Mouse (Mus musculus) megakaryocyte, embryonic 14.5 days (primary cell): ENCODE measurements at regions not wholly inside any gene's neighbourhood (a gene's known extent, or its start where the extent isn't known, plus 50 kb on each side); places are given as distances from the start of the nearest gene placed in this dataset.

Experiments used
- FLI1 ChIP-seq: IDR thresholded peaks from 2 replicates; pipeline ENCODE4 v1.6.1; 2012; ENCODE audit warnings: low read length, inconsistent platforms, mixed read lengths
- GATA1 ChIP-seq: IDR thresholded peaks from 3 replicates; pipeline ENCODE4 v1.6.1; 2012; ENCODE audit warnings: mixed read lengths, low read length, inconsistent platforms, borderline replicate concordance

DNA sequence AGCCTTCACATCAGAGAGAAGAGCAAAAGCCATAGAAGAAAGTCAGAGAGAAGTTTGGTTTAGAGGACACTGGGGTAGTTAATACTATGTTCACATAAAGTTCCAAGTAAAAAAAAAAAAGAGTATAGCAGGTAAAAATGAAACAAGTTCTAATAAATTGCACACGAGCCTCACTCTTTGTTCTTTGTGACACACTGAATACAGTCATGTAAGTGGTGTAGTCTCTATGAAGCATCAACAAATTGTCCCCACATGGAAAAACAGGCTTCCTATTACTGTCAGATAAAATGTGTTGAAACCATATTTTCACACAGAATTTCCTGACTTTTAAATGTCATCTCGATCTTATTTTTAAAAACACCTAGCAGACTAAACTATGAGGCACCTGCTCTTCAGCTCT lies 1057.2 kb downstream of the Gsdmc2 start:
- TF ChIP-seq FLI1 (no peak), GATA1 (no peak)
